Mouse (Mus musculus): ENCODE data around the gene Spns2. TPM values are rescaled to one million over a fixed set of nuclear protein-coding genes. Genes with fewer than 3 reads are reported as not detected.

Spns2 gene
- polyA plus RNA-seq, 1 experiment from 2014 or later = 8.8 TPM

GRCm38 (mm10) chr11:72519895-72520294 lies 30.2 kb upstream of the Spns2 start:
- no peak overlapping the region for H3K27ac ChIP-seq
- H3K9ac ChIP-seq = no peak overlapping the region
- H3K36me3 ChIP-seq = no peaks in the 10 kb centered on the region
- no peak for ATAC-seq (ENCODE audit: low FRiP score)
- peaks cover 4% of the 10 kb centered on the region; the same call in 1 of the 2 replicates for H3K4me1 ChIP-seq
- H3K4me2 ChIP-seq (replicated peaks) = no peak overlapping the region
- no peaks in the 10 kb centered on the region for H3K9me3 ChIP-seq (replicated peaks)
- no peak overlapping the region for H3K4me3 ChIP-seq
- WGBS = 79% methylated on average over 3 of the region's 3 CpGs
- H3K27me3 ChIP-seq = no peaks in the 10 kb centered on the region

- no peak for ATAC-seq (ENCODE audit: low FRiP score)
- Histone ChIP-seq H3K9ac (no peak overlapping the region), H3K4me1 (peaks cover 4% of the 10 kb centered on the region; the same call in 1 of the 2 replicates), H3K9me3 (replicated peaks) (no peaks in the 10 kb centered on the region), H3K36me3 (no peaks in the 10 kb centered on the region), H3K27ac (no peak overlapping the region), H3K27me3 (no peaks in the 10 kb centered on the region), H3K4me3 (no peak overlapping the region), H3K4me2 (replicated peaks) (no peak overlapping the region)
- WGBS = 86% methylated on average over 4 of the region's 4 CpGs
Measured at GRCm38 (mm10) chr11:72519189-72519588, 29.5 kb upstream of the Spns2 start.

- H3K9me3 ChIP-seq (replicated peaks) = no peaks in the 10 kb centered on the region
- no peak overlapping the region for H3K4me3 ChIP-seq
- 60% methylated on average over 2 of the region's 2 CpGs for WGBS
- no peak overlapping the region for H3K9ac ChIP-seq
- H3K27ac ChIP-seq = no peak overlapping the region
- H3K36me3 ChIP-seq = no peaks in the 10 kb centered on the region
- no peak overlapping the region for H3K4me2 ChIP-seq (replicated peaks)
- no peak for ATAC-seq (ENCODE audit: low FRiP score)
- H3K27me3 ChIP-seq = no peaks in the 10 kb centered on the region
- H3K4me1 ChIP-seq = peaks cover under 1% of the 10 kb centered on the region; the same call in 1 of the 2 replicates
Measured at GRCm38 (mm10) chr11:72518449-72518848, 28.7 kb upstream of the Spns2 start.

- H3K9ac ChIP-seq = no peak overlapping the region
- ATAC-seq (ENCODE audit: low FRiP score) = no peak
- no peak overlapping the region for H3K27ac ChIP-seq
- 55% methylated on average over 3 of the region's 3 CpGs for WGBS
- no peaks in the 10 kb centered on the region for H3K36me3 ChIP-seq
- no peaks in the 10 kb centered on the region for H3K9me3 ChIP-seq (replicated peaks)
- no peaks in the 10 kb centered on the region for H3K4me1 ChIP-seq
- no peaks in the 10 kb centered on the region for H3K27me3 ChIP-seq
- H3K4me3 ChIP-seq = no peak overlapping the region
- no peak overlapping the region for H3K4me2 ChIP-seq (replicated peaks)
Measured at GRCm38 (mm10) chr11:72514967-72515366, 25.3 kb upstream of the Spns2 start.

GRCm38 (mm10) chr11:72508651-72509050 lies 18.9 kb upstream of the Spns2 start:
- no peak overlapping the region for H3K4me2 ChIP-seq (replicated peaks)
- no peak overlapping the region for H3K9ac ChIP-seq
- WGBS = 91% methylated on average over 5 of the region's 5 CpGs
- H3K9me3 ChIP-seq (replicated peaks) = no peaks in the 10 kb centered on the region
- no peak overlapping the region for H3K27ac ChIP-seq
- H3K27me3 ChIP-seq = no peaks in the 10 kb centered on the region
- H3K4me3 ChIP-seq = no peak overlapping the region
- H3K36me3 ChIP-seq = no peaks in the 10 kb centered on the region
- peaks cover under 1% of the 10 kb centered on the region; the same call in 1 of the 2 replicates for H3K4me1 ChIP-seq
- ATAC-seq (ENCODE audit: low FRiP score) = no peak

- no peak for ATAC-seq (ENCODE audit: low FRiP score)
- peaks cover 10% of the 10 kb centered on the region for H3K4me1 ChIP-seq
- no peak overlapping the region for H3K9ac ChIP-seq
- H3K4me3 ChIP-seq = no peak overlapping the region
- H3K4me2 ChIP-seq (replicated peaks) = no peak overlapping the region
- H3K27me3 ChIP-seq = no peaks in the 10 kb centered on the region
- no peaks in the 10 kb centered on the region for H3K36me3 ChIP-seq
- no peaks in the 10 kb centered on the region for H3K9me3 ChIP-seq (replicated peaks)
- no peak overlapping the region for H3K27ac ChIP-seq
Measured at GRCm38 (mm10) chr11:72507651-72508050, 17.9 kb upstream of the Spns2 start.

- Histone ChIP-seq H3K9ac (no peak overlapping the region), H3K9me3 (replicated peaks) (no peaks in the 10 kb centered on the region), H3K27me3 (no peaks in the 10 kb centered on the region), H3K36me3 (no peaks in the 10 kb centered on the region), H3K27ac (no peak overlapping the region), H3K4me3 (no peak overlapping the region), H3K4me2 (replicated peaks) (no peak overlapping the region), H3K4me1 (peaks cover 21% of the 10 kb centered on the region)
- 74% methylated on average over 10 of the region's 10 CpGs for WGBS
- no peak for ATAC-seq (ENCODE audit: low FRiP score)
Measured at GRCm38 (mm10) chr11:72504016-72504797, 14.5 kb upstream of the Spns2 start.

GRCm38 (mm10) chr11:72503501-72503921 lies 13.8 kb upstream of the Spns2 start:
- no peak overlapping the region for H3K9ac ChIP-seq
- WGBS = 19% methylated on average over 5 of the region's 5 CpGs
- ATAC-seq (ENCODE audit: low FRiP score) = no peak
- H3K27ac ChIP-seq = no peak overlapping the region
- H3K9me3 ChIP-seq (replicated peaks) = no peaks in the 10 kb centered on the region
- peaks cover 21% of the 10 kb centered on the region for H3K4me1 ChIP-seq
- H3K4me3 ChIP-seq = no peak overlapping the region
- H3K36me3 ChIP-seq = no peaks in the 10 kb centered on the region
- no peaks in the 10 kb centered on the region for H3K27me3 ChIP-seq
- no peak overlapping the region for H3K4me2 ChIP-seq (replicated peaks)

- 17% methylated on average over 8 of the region's 8 CpGs for WGBS
- no peak overlapping the region for H3K4me2 ChIP-seq (replicated peaks)
- H3K9ac ChIP-seq = no peak overlapping the region
- H3K27ac ChIP-seq = no peak overlapping the region
- no peaks in the 10 kb centered on the region for H3K27me3 ChIP-seq
- no peak for ATAC-seq (ENCODE audit: low FRiP score)
- H3K4me3 ChIP-seq = no peak overlapping the region
- no peaks in the 10 kb centered on the region for H3K9me3 ChIP-seq (replicated peaks)
- peaks cover 27% of the 10 kb centered on the region for H3K4me1 ChIP-seq
- H3K36me3 ChIP-seq = no peaks in the 10 kb centered on the region
Measured at GRCm38 (mm10) chr11:72502236-72502635, 12.5 kb upstream of the Spns2 start.

- no peak overlapping the region for H3K4me2 ChIP-seq (replicated peaks)
- H3K9me3 ChIP-seq (replicated peaks) = no peaks in the 10 kb centered on the region
- WGBS = 27% methylated on average over 5 of the region's 5 CpGs
- H3K4me3 ChIP-seq = no peak overlapping the region
- no peak overlapping the region for H3K9ac ChIP-seq
- ATAC-seq (ENCODE audit: low FRiP score) = no peak
- H3K36me3 ChIP-seq = no peaks in the 10 kb centered on the region
- no peaks in the 10 kb centered on the region for H3K27me3 ChIP-seq
- no peak overlapping the region for H3K27ac ChIP-seq
- H3K4me1 ChIP-seq = peaks cover 29% of the 10 kb centered on the region
Measured at GRCm38 (mm10) chr11:72501426-72502002, 11.8 kb upstream of the Spns2 start.

- no peak for ATAC-seq (ENCODE audit: low FRiP score)
Measured at GRCm38 (mm10) chr11:72500139-72500538, 10.4 kb upstream of the Spns2 start.

GRCm38 (mm10) chr11:72497367-72497766 lies 7.7 kb upstream of the Spns2 start:
- WGBS = 13% methylated on average over 4 of the region's 4 CpGs
- Histone ChIP-seq H3K4me2 (replicated peaks) (no peak overlapping the region), H3K9me3 (replicated peaks) (no peaks in the 10 kb centered on the region), H3K27ac (peak overlapping the region; percentile 49; the same call in 1 of the 2 replicates), H3K36me3 (no peaks in the 10 kb centered on the region), H3K27me3 (no peaks in the 10 kb centered on the region; the same call in 1 of the 2 replicates), H3K4me1 (peaks cover 16% of the 10 kb centered on the region), H3K9ac (no peak overlapping the region), H3K4me3 (no peak overlapping the region)
- 0 out of 2 replicates have a peak, but pooled peaks have one; percentile 18 for ATAC-seq (ENCODE audit: low FRiP score)

More at GRCm38 (mm10) chr11:72500139-72500538, 10.4 kb upstream of the Spns2 start:
- no peaks in the 10 kb centered on the region for H3K9me3 ChIP-seq (replicated peaks)
- no peak overlapping the region for H3K9ac ChIP-seq
- no peaks in the 10 kb centered on the region for H3K27me3 ChIP-seq
- H3K4me1 ChIP-seq = peaks cover 29% of the 10 kb centered on the region
- H3K4me2 ChIP-seq (replicated peaks) = no peak overlapping the region
- H3K27ac ChIP-seq = no peak overlapping the region
- no peak overlapping the region for H3K4me3 ChIP-seq
- H3K36me3 ChIP-seq = no peaks in the 10 kb centered on the region
- 90% methylated on average over 4 of the region's 4 CpGs for WGBS

Measured in hindbrain, embryonic 12.5 days (tissue).